Mouse (Mus musculus) MEL (cell line): ENCODE data around the gene Gm29106.

Source experiments
- BHLHE40 ChIP-seq: IDR thresholded peaks from 2 replicates; pipeline ENCODE4 v1.6.1; 2012; ENCODE audit warnings: low read depth, mild to moderate bottlenecking, inconsistent platforms, low read length, improper control_type of control experiment, borderline replicate concordance
- CTCF ChIP-seq, 3 experiments: IDR thresholded peaks in 2 of 3; conservative IDR thresholded peaks in 1 of 3; 2 replicates each; pipeline ENCODE4 v1.5.1; 2011 to 2012; ENCODE audit warnings: low read length in 3 of 3, low read depth in 2 of 3, mild to moderate bottlenecking in 2 of 3, improper control_type of control experiment in 1 of 3, inconsistent platforms in 1 of 3, mixed read lengths in 1 of 3, moderate library complexity in 1 of 3; ENCODE audit not compliant: control insufficient read depth in 1 of 3, insufficient read depth in 1 of 3, poor library complexity in 1 of 3, severe bottlenecking in 1 of 3
- E2F4 ChIP-seq: IDR thresholded peaks from 2 replicates; pipeline ENCODE4 v1.6.1; 2011; ENCODE audit warnings: low read depth, low read length, improper control_type of control experiment, borderline replicate concordance
- EP300 ChIP-seq, 2 experiments: IDR thresholded peaks; 2 replicates each; pipeline ENCODE4 v1.6.1; 2011; ENCODE audit warnings: improper control_type of control experiment in 2 of 2, low read length in 2 of 2, low read depth in 1 of 2, mild to moderate bottlenecking in 1 of 2
- ETS1 ChIP-seq: IDR thresholded peaks from 2 replicates; pipeline ENCODE4 v1.6.1; 2012; ENCODE audit warnings: low read depth, mild to moderate bottlenecking, inconsistent platforms, low read length, improper control_type of control experiment, moderate library complexity
- MEF2A ChIP-seq: IDR thresholded peaks from 2 replicates; pipeline ENCODE4 v1.6.1; 2014; ENCODE audit warnings: low read depth, mild to moderate bottlenecking, inconsistent platforms, low read length, improper control_type of control experiment; ENCODE audit not compliant: poor library complexity, insufficient replicate concordance, severe bottlenecking; ENCODE audit errors: extremely low read depth
- MYC ChIP-seq: IDR thresholded peaks from 2 replicates; pipeline ENCODE4 v1.6.1; 2011; ENCODE audit warnings: low read depth, mild to moderate bottlenecking, low read length, improper control_type of control experiment, moderate library complexity
- NRF1 ChIP-seq: IDR thresholded peaks from 2 replicates; pipeline ENCODE4 v1.6.1; 2014; ENCODE audit warnings: low read depth, mild to moderate bottlenecking, inconsistent platforms, low read length, improper control_type of control experiment, moderate library complexity; ENCODE audit not compliant: poor library complexity, insufficient read depth, severe bottlenecking
- POLR2A ChIP-seq, 2 experiments: IDR thresholded peaks; 2 replicates each; pipeline ENCODE4 v1.6.1; 2011 to 2012; ENCODE audit warnings: low read length in 2 of 2, mild to moderate bottlenecking in 2 of 2, control low read depth in 1 of 2, improper control_type of control experiment in 1 of 2, low read depth in 1 of 2, moderate library complexity in 1 of 2; ENCODE audit not compliant: control insufficient read depth in 1 of 2, insufficient read depth in 1 of 2, poor library complexity in 1 of 2
- RCOR1 ChIP-seq: IDR thresholded peaks from 2 replicates; pipeline ENCODE4 v1.6.1; 2012; ENCODE audit warnings: low read depth, mild to moderate bottlenecking, inconsistent platforms, low read length, improper control_type of control experiment
- SMC3 ChIP-seq: IDR thresholded peaks from 2 replicates; pipeline ENCODE4 v1.6.1; 2011; ENCODE audit warnings: low read depth, low read length, improper control_type of control experiment
- TAL1 ChIP-seq: IDR thresholded peaks from 2 replicates; pipeline ENCODE4 v1.6.1; 2012; ENCODE audit warnings: mild to moderate bottlenecking, inconsistent platforms, low read length, moderate library complexity, mixed read lengths
- USF1 ChIP-seq: IDR thresholded peaks from 2 replicates; pipeline ENCODE4 v1.6.1; 2014; ENCODE audit warnings: low read depth, mild to moderate bottlenecking, inconsistent platforms, low read length, improper control_type of control experiment, moderate library complexity

DNA sequence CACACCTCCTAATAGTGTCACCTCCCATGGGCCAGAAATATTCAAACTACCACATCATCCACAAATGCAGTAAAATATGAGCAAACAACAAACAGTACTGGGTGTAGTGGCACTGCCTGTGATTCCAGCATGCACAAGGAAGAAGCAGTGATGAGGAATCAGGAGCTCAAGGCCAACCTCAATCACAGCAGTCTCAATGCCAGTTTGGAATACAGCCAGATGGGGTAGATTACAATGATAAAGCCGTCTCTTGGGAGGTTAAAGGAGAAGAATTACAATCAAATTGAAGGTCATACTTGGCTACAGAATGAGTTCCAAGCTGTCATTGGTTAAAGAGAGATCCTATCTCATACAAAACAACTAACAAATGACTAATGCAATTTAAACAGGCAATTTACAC lies 52.2 kb downstream of the Gm29106 start:
- TF ChIP-seq POLR2A (IDR thresholded peaks at IDR 0.05; ENCODE audit: control insufficient read depth in 1 of 2, insufficient read depth in 1 of 2, low read depth in 1 of 2, low read length in 2 of 2, poor library complexity in 1 of 2), result no peak
- TF ChIP-seq EP300 (IDR thresholded peaks at IDR 0.05; ENCODE audit: low read depth in 1 of 2, low read length in 2 of 2), result no peak
- no peak for TF ChIP-seq MEF2A
- TF ChIP-seq USF1, result no peak
- no peak for TF ChIP-seq RCOR1
- TF ChIP-seq CTCF (IDR thresholded peaks at IDR 0.05 in 2 of 3, conservative IDR thresholded peaks at IDR 0.05 in 1 of 3; ENCODE audit: control insufficient read depth in 1 of 3, insufficient read depth in 1 of 3, low read depth in 2 of 3, low read length in 3 of 3, poor library complexity in 1 of 3, severe bottlenecking in 1 of 3), result no peak
- no peak for TF ChIP-seq SMC3
- no peak for TF ChIP-seq TAL1
- TF ChIP-seq MYC, result no peak
- TF ChIP-seq E2F4, result no peak
- TF ChIP-seq BHLHE40, result no peak
- TF ChIP-seq NRF1, result no peak
- no peak for TF ChIP-seq ETS1
